Mouse (Mus musculus) forebrain, embryonic 12.5 days (tissue): ENCODE results near the gene Nutm2. TPM values are rescaled to one million over a fixed set of nuclear protein-coding genes. Genes with fewer than 3 reads are reported as not detected.
"Not testable (repeated sequence)": the region's sequence is repeated elsewhere in the genome, so short reads cannot be mapped to it uniquely, and the experiment has no call there.

Experiments
- ATAC-seq: fragments of 200-750 bp; cut with Nextera tagmentation; 2 replicates; pipeline ENCODE4 v1.8.0; 2017; ENCODE audit warnings: moderate TSS enrichment; ENCODE audit not compliant: low FRiP score
- H3K27ac ChIP-seq: fragments of 300-500 bp; sonication (generic); 2 replicates; pipeline ENCODE4 v1.5.1; 2016; ENCODE audit warnings: mild to moderate bottlenecking
- H3K27me3 ChIP-seq: fragments of 300-500 bp; sonication (generic); 2 replicates; pipeline ENCODE4 v1.6.1; 2016; ENCODE audit warnings: mild to moderate bottlenecking
- H3K36me3 ChIP-seq: fragments of 300-500 bp; sonication (generic); replicated peaks from 2 replicates; pipeline ENCODE4 v1.6.1; 2016; ENCODE audit warnings: mild to moderate bottlenecking
- H3K4me1 ChIP-seq: fragments of 300-500 bp; sonication (generic); 2 replicates; pipeline ENCODE4 v1.6.1; 2016
- H3K4me2 ChIP-seq: fragments of 300-500 bp; sonication (generic); 2 replicates; pipeline ENCODE4 v1.6.1; 2016; ENCODE audit warnings: mild to moderate bottlenecking, moderate library complexity
- H3K4me3 ChIP-seq: fragments of 300-500 bp; sonication (generic); replicated peaks from 2 replicates; pipeline ENCODE4 v1.5.1; 2016; ENCODE audit warnings: mild to moderate bottlenecking
- H3K9ac ChIP-seq: fragments of 300-500 bp; sonication (generic); 2 replicates; pipeline ENCODE4 v1.6.1; 2016; ENCODE audit warnings: mild to moderate bottlenecking
- H3K9me3 ChIP-seq: fragments of 300-500 bp; sonication (generic); 2 replicates; pipeline ENCODE4 v1.6.1; 2016
- WGBS: fragments of 180-500 bp; shearing (Covaris S2); methylation state at CpG from one replicate; pipeline ENCODE4 v1.1.7; 2016; 5-methylcytosine and 5-hydroxymethylcytosine counted together
- polyA plus RNA-seq: library from polyadenylated mRNA; unstranded; fragments of >200 nt; fragmentation: Nextera tagmentation; extraction: Ambion mirVana; gene quantifications from 2 replicates; pipeline ENCODE4 v1.2.1, GENCODE M21; 2016

Gene Nutm2
- polyA plus RNA-seq, 1 experiment from 2014 or later = not detected

DNA sequence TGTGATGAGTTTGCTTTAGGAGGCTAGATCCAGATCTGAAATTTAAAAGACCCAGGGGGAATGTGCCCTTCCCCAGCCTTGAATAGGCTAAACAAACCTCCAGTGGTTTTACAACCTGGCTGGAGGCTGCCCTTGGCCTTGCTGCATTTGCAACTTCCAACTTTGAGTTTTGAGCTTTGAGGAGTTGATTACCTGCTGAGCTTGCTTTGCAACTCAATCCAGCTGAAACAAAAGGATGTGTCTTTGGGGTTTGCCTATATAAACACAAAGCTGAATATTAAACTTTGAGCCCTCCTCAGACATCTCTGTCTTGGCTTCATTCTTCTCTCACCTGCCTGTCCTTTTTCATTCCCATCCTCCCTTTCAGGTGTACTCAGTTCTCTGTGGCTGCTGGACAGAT lies 21.4 kb downstream of the Nutm2 start:
- H3K4me3 ChIP-seq, ATAC-seq, H3K36me3 ChIP-seq, H3K4me1 ChIP-seq, H3K27ac ChIP-seq, H3K9ac ChIP-seq, H3K27me3 ChIP-seq, H3K4me2 ChIP-seq, H3K9me3 ChIP-seq: not testable (repeated sequence)

DNA sequence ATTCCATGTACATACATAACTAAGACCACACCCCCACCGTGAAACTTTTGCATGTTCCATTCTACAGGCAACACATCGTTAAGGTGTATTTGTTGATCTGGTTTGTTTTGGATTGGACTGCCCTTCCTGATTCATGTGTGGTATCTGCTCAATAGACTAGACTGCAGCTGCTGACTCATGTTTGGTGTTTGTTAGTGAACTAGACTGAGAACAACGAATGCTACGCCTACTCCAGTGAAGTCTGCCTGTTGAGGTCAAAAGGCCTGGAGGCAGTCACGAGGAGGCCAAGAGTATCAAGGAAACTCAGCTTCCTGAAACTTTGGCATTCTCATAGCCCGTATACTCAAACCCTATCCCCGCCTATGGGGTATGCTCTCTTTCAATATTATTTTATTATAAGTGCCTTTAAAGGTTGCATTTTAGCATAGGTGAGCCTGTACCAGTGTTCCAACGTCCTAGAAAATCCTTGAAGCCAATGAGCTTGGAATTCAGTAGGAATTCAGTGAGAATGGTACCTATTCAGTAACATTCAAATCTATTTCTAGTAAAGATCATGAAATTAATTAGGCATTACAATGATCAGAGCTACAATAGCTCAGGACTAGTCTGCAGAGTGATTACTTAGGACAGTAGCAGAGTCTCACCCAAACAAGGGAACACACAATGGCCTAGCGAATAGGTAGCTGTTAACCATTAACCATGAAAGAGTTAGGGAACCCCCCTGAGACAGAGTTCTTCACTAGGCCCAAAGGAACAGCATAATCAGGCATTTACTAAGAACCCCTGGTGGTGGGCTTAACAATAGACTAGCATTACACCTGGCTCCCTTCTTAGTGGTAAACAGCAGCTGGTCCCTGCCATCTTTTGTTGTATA lies 43.6 kb downstream of the Nutm2 start:
- H3K27ac ChIP-seq, ATAC-seq, H3K4me1 ChIP-seq, H3K9me3 ChIP-seq, H3K4me2 ChIP-seq, H3K36me3 ChIP-seq, H3K9ac ChIP-seq, H3K4me3 ChIP-seq, H3K27me3 ChIP-seq: not testable (repeated sequence)
- WGBS = 86% methylated on average over 9 of the region's 9 CpGs

Other genes starting within 250 kb of the Nutm2 start
- not detected in 2 replicates for gene Gm906, start 217.0 kb upstream of the Nutm2 start, polyA plus RNA-seq
- gene Fbxw17, start 49.4 kb upstream of the Nutm2 start, polyA plus RNA-seq = 31.0 and 32.5 TPM in 2 replicates
- not detected in 2 replicates for gene Gm47429, start 23.4 kb upstream of the Nutm2 start, polyA plus RNA-seq
- gene Gm904, start 175.9 kb downstream of the Nutm2 start, polyA plus RNA-seq = not detected in 2 replicates
- gene Gm8765, start 231.0 kb downstream of the Nutm2 start, polyA plus RNA-seq = not detected in 2 replicates